Comparison of ENCODE assay signal across 15 mouse cellular contexts in genomic region chrX:106045928-106046327, GRCm38 (mm10). TPM values are rescaled to one million over a fixed set of nuclear protein-coding genes. Genes with fewer than 3 reads are reported as not detected.
A peak's percentile ranks its signal among the peaks of the same experiment; 100 is the strongest.
DNase-seq lines count a peak whose midpoint lies in the region; ATAC-seq lines count a peak whose summit lies in the region.
"Had no signal": no experiment of that assay in that cellular context is flagged by ENCODE, and none has a peak within 500 bp of the region (broad histone marks: within the 10 kb centered on the region; RNA-seq: fewer than 3 reads in every experiment).

No protein-coding gene starts in this region.

- WGBS in heart, embryonic 13.5 days = 53% methylated on average over 9 of the region's 9 CpGs
- 39% methylated on average over 9 of the region's 9 CpGs for WGBS in lung, embryonic 15.5 days
- WGBS in liver, embryonic 11.5 days = 42% methylated on average over 9 of the region's 9 CpGs
- 48% methylated on average over 9 of the region's 9 CpGs for WGBS in stomach, embryonic 15.5 days

- no peaks in the 10 kb centered on the region for H3K36me3 ChIP-seq in heart, embryonic 13.5 days
- H3K36me3 ChIP-seq in lung, embryonic 15.5 days = no peaks in the 10 kb centered on the region
- H3K36me3 ChIP-seq in liver, embryonic 11.5 days (ENCODE audit: control insufficient read depth, insufficient read depth, low read length) = no peaks in the 10 kb centered on the region
- H3K36me3 ChIP-seq in stomach, embryonic 15.5 days = no peaks in the 10 kb centered on the region
- H3K36me3 ChIP-seq: forebrain, embryonic 12.5 days; hindbrain, embryonic 15.5 days had no signal

- no peak for ATAC-seq in heart, embryonic 13.5 days (ENCODE audit: extremely low read depth, insufficient number of reproducible peaks, low FRiP score, low TSS enrichment)
- ATAC-seq in lung, embryonic 15.5 days (ENCODE audit: borderline replicate concordance, extremely low read depth, low FRiP score, low TSS enrichment) = 0 out of 2 replicates have a peak, but pooled peaks have one; percentile 4
- peak; percentile 45; the same call in 1 of the 2 replicates for ATAC-seq in liver, embryonic 11.5 days (replicated peaks; ENCODE audit: low FRiP score)
- no peak for ATAC-seq in stomach, embryonic 15.5 days (ENCODE audit: insufficient read depth, low FRiP score, low read depth)

- peak overlapping the region; percentile 5; the same call in 1 of the 2 replicates for H3K4me2 ChIP-seq in heart, embryonic 13.5 days
- H3K4me2 ChIP-seq in lung, embryonic 15.5 days = peak overlapping the region; percentile 29
- H3K4me2 ChIP-seq in liver, embryonic 11.5 days = peak overlapping the region; percentile 27
- H3K4me2 ChIP-seq in stomach, embryonic 15.5 days = peak overlapping the region; percentile 19; the same call in 1 of the 2 replicates
- H3K4me2 ChIP-seq: forebrain, embryonic 12.5 days; hindbrain, embryonic 15.5 days had no signal

- no peaks in the 10 kb centered on the region for H3K9me3 ChIP-seq in heart, embryonic 13.5 days
- H3K9me3 ChIP-seq in lung, embryonic 15.5 days = no peaks in the 10 kb centered on the region
- no peaks in the 10 kb centered on the region for H3K9me3 ChIP-seq in liver, embryonic 11.5 days (ENCODE audit: control insufficient read depth, low read length)
- no peaks in the 10 kb centered on the region for H3K9me3 ChIP-seq in stomach, embryonic 15.5 days
- H3K9me3 ChIP-seq: forebrain, embryonic 12.5 days; hindbrain, embryonic 15.5 days had no signal

- H3K9ac ChIP-seq in heart, embryonic 13.5 days = no peak overlapping the region
- no peak overlapping the region for H3K9ac ChIP-seq in lung, embryonic 15.5 days
- H3K9ac ChIP-seq in liver, embryonic 11.5 days (ENCODE audit: low read depth, low read length) = no peak overlapping the region
- no peak overlapping the region for H3K9ac ChIP-seq in stomach, embryonic 15.5 days
- H3K9ac ChIP-seq: forebrain, embryonic 12.5 days; hindbrain, embryonic 15.5 days had no signal

- no peak overlapping the region for H3K4me3 ChIP-seq in heart, embryonic 13.5 days
- no peak overlapping the region for H3K4me3 ChIP-seq in lung, embryonic 15.5 days
- no peak overlapping the region for H3K4me3 ChIP-seq in liver, embryonic 11.5 days (ENCODE audit: low read depth, low read length)
- no peak overlapping the region; the same call in 1 of the 2 replicates for H3K4me3 ChIP-seq in stomach, embryonic 15.5 days (replicated peaks)
- H3K4me3 ChIP-seq: forebrain, embryonic 12.5 days; hindbrain, embryonic 15.5 days had no signal

- H3K27ac ChIP-seq in heart, embryonic 13.5 days (replicated peaks) = peak overlapping the region; percentile 72
- H3K27ac ChIP-seq in lung, embryonic 15.5 days = peak overlapping the region; percentile 69
- no peak overlapping the region for H3K27ac ChIP-seq in liver, embryonic 11.5 days (ENCODE audit: low read depth, low read length)
- peak overlapping the region; percentile 59 for H3K27ac ChIP-seq in stomach, embryonic 15.5 days
- H3K27ac ChIP-seq: forebrain, embryonic 12.5 days; hindbrain, embryonic 15.5 days had no signal

- H3K4me1 ChIP-seq in heart, embryonic 13.5 days = peaks cover 46% of the 10 kb centered on the region
- H3K4me1 ChIP-seq in lung, embryonic 15.5 days = peaks cover 12% of the 10 kb centered on the region
- peaks cover 14% of the 10 kb centered on the region for H3K4me1 ChIP-seq in liver, embryonic 11.5 days (replicated peaks; ENCODE audit: control insufficient read depth, insufficient read depth, low read length)
- H3K4me1 ChIP-seq in stomach, embryonic 15.5 days = 0 out of 2 replicates have a peak, but pooled peaks cover 3% of the 10 kb centered on the region
- H3K4me1 ChIP-seq: forebrain, embryonic 12.5 days; hindbrain, embryonic 15.5 days had no signal

- no peak for DNase-seq in heart, adult 18-20 months
- DNase-seq in lung, adult 18-20 months = no peak
- no peak for DNase-seq in liver, embryonic 11.5 days (ENCODE audit: low spot score)
- no peak for DNase-seq in embryo, embryonic 10 days (ENCODE audit: low spot score)
- DNase-seq in cerebellum, adult 8-10 months = no peak
- DNase-seq: adrenal gland, postnatal 25 days; cerebellum, postnatal 36 days; kidney, postnatal 25 days; left cerebral cortex, postnatal 4 days; midbrain, embryonic 14.5 days had no signal

- H3K27me3 ChIP-seq in heart, embryonic 13.5 days (replicated peaks) = no peaks in the 10 kb centered on the region
- no peaks in the 10 kb centered on the region for H3K27me3 ChIP-seq in lung, embryonic 15.5 days
- H3K27me3 ChIP-seq in liver, embryonic 11.5 days (replicated peaks; ENCODE audit: control insufficient read depth, insufficient read depth, low read length) = no peaks in the 10 kb centered on the region
- no peaks in the 10 kb centered on the region for H3K27me3 ChIP-seq in stomach, embryonic 15.5 days (replicated peaks)
- H3K27me3 ChIP-seq: forebrain, embryonic 12.5 days; hindbrain, embryonic 15.5 days had no signal

RNA-seq across cellular contexts. Expression of gene Atp7a, which starts 18.9 kb away (rescaled TPM):
- 11.7 and 13.4 TPM in 2 replicates for polyA plus RNA-seq in heart, embryonic 13.5 days (2015; fragmentation: Nextera tagmentation; extraction: Ambion mirVana)
- 1 to 10 TPM; 7.7 to 8.7 TPM for total RNA-seq in heart, adult 18-20 months (2021)
- 23.6 and 26.3 TPM in 2 replicates for polyA plus RNA-seq in lung, embryonic 15.5 days (2015; fragmentation: Nextera tagmentation; extraction: Ambion mirVana)
- polyA plus RNA-seq in liver, embryonic 11.5 days (2014; fragmentation: Nextera tagmentation; extraction: Ambion mirVana) = 16.2 and 19.7 TPM in 2 replicates
- 22.5 and 24.8 TPM in 2 replicates for polyA plus RNA-seq in stomach, embryonic 15.5 days (2015; fragmentation: Nextera tagmentation; extraction: Ambion mirVana)

RNA-seq across cellular contexts. Expression of gene Cox7b, which starts 30.4 kb away (rescaled TPM):
- polyA plus RNA-seq in heart, embryonic 13.5 days (2015; fragmentation: Nextera tagmentation; extraction: Ambion mirVana) = 770 and 864 TPM in 2 replicates
- total RNA-seq in heart, adult 18-20 months (2021) = 1,000 to 10,000 TPM; 1,613 to 1,714 TPM
- polyA plus RNA-seq in lung, embryonic 15.5 days (2015; fragmentation: Nextera tagmentation; extraction: Ambion mirVana) = 327 and 347 TPM in 2 replicates
- 433 and 493 TPM in 2 replicates for polyA plus RNA-seq in liver, embryonic 11.5 days (2014; fragmentation: Nextera tagmentation; extraction: Ambion mirVana)
- 412 and 422 TPM in 2 replicates for polyA plus RNA-seq in stomach, embryonic 15.5 days (2015; fragmentation: Nextera tagmentation; extraction: Ambion mirVana)

RNA-seq across cellular contexts. Expression of gene Magt1, which starts 34.2 kb away (rescaled TPM):
- polyA plus RNA-seq in heart, embryonic 13.5 days (2015; fragmentation: Nextera tagmentation; extraction: Ambion mirVana) = 44.4 and 48.7 TPM in 2 replicates
- 10 to 100 TPM; 38.1 to 47.6 TPM for total RNA-seq in heart, adult 18-20 months (2021)
- polyA plus RNA-seq in lung, embryonic 15.5 days (2015; fragmentation: Nextera tagmentation; extraction: Ambion mirVana) = 61.6 and 68.4 TPM in 2 replicates
- 56.8 and 61.2 TPM in 2 replicates for polyA plus RNA-seq in liver, embryonic 11.5 days (2014; fragmentation: Nextera tagmentation; extraction: Ambion mirVana)
- 74.3 and 79.6 TPM in 2 replicates for polyA plus RNA-seq in stomach, embryonic 15.5 days (2015; fragmentation: Nextera tagmentation; extraction: Ambion mirVana)

Comparison
In these comparisons a context has a peak if more than half of its experiments do, and no peak if none do; other contexts are left out.
1. ATAC-seq: peak in lung, embryonic 15.5 days (single experiment) and liver, embryonic 11.5 days (single experiment); none in heart, embryonic 13.5 days (single experiment) and stomach, embryonic 15.5 days (single experiment).
2. Peak in every context shown above with its lines, with median percentiles within 50 percentile points of each other: H3K4me2 ChIP-seq.